Mouse (Mus musculus): Measurements from ENCODE around the gene D2hgdh.
"Not testable (repeated sequence)": the region's sequence is repeated elsewhere in the genome, so short reads cannot be mapped to it uniquely, and the experiment has no call there.

DNA sequence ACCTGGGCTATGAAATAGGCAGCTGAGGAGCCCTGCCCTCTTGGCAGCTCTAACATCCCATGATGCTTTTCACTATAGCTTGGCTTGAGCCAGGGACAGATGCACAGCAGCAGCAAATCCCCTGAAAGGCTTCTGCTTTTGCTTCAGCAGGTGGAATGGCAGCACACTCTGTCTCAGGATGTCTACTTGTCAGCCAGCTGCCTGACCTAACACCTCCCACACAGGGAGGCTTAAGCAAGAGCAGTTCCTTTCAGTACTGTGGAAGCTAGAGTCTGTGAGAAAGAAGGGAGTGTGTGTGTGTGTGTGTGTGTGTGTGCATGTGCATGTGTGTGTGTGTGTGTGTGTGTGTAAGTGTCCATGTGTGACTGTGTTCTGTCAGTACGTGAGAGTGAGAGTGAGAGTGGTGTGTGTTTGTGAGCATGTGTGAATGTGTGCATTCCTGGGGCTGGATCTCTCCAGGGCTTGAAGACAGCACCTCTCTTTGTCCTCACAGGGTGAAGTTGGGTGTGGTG lies 46.9 kb downstream of the D2hgdh start:
- TF ChIP-seq CTCF, EP300 (IDR thresholded peaks at IDR 0.05; ENCODE audit: low read depth): not testable (repeated sequence)

All from liver, embryonic 14.5 days (tissue).